Mouse (Mus musculus) midbrain, postnatal 0 days (tissue): ENCODE measurements at regions not wholly inside any gene's neighbourhood (a gene's known extent, or its start where the extent isn't known, plus 50 kb on each side); places are given as distances from the start of the nearest gene placed in this dataset.

Experiments
- ATAC-seq: fragments of 200-750 bp; cut with Nextera tagmentation; 2 replicates; pipeline ENCODE4 v1.8.0; 2017; ENCODE audit warnings: moderate number of reproducible peaks, mild to moderate bottlenecking, moderate TSS enrichment, moderate library complexity; ENCODE audit not compliant: low FRiP score
- DNase-seq: peaks from one replicate; pipeline ENCODE4 v3.0.0-alpha.2; 2015; ENCODE audit warnings: low spot score
- H3K27ac ChIP-seq: fragments of 300-500 bp; sonication (generic); 2 replicates; pipeline ENCODE4 v1.5.1; 2014; ENCODE audit warnings: low read depth, mild to moderate bottlenecking, low read length, mixed read lengths
- H3K27me3 ChIP-seq: fragments of 300-500 bp; sonication (generic); 2 replicates; pipeline ENCODE4 v1.6.1; 2014; ENCODE audit warnings: low read length, control low read depth, mixed read lengths; ENCODE audit not compliant: insufficient read depth
- H3K36me3 ChIP-seq: fragments of 300-500 bp; sonication (generic); 2 replicates; pipeline ENCODE4 v1.6.1; 2014; ENCODE audit warnings: low read length, control low read depth, mixed read lengths; ENCODE audit not compliant: insufficient read depth
- H3K4me1 ChIP-seq: fragments of 300-500 bp; sonication (generic); 2 replicates; pipeline ENCODE4 v1.6.1; 2014; ENCODE audit warnings: mild to moderate bottlenecking, control low read depth, antibody characterized with exemption, low read length, mixed read lengths; ENCODE audit not compliant: insufficient read depth
- H3K4me2 ChIP-seq: fragments of 300-500 bp; sonication (generic); 2 replicates; pipeline ENCODE4 v1.6.1; 2014; ENCODE audit warnings: low read depth, mild to moderate bottlenecking, low read length, mixed read lengths; ENCODE audit not compliant: poor library complexity, severe bottlenecking
- H3K4me3 ChIP-seq: fragments of 300-500 bp; sonication (generic); 2 replicates; pipeline ENCODE4 v1.5.1; 2014; ENCODE audit warnings: low read depth, mild to moderate bottlenecking, low read length, moderate library complexity
- H3K9ac ChIP-seq: fragments of 300-500 bp; sonication (generic); replicated peaks from 2 replicates; pipeline ENCODE4 v1.6.1; 2014; ENCODE audit warnings: mild to moderate bottlenecking, low read length, moderate library complexity, mixed read lengths; ENCODE audit not compliant: poor library complexity, severe bottlenecking
- H3K9me3 ChIP-seq: fragments of 300-500 bp; sonication (generic); 2 replicates; pipeline ENCODE4 v1.6.1; 2016; ENCODE audit warnings: low read length, control low read depth
- CTCF ChIP-seq: IDR thresholded peaks from 2 replicates; pipeline ENCODE4 v1.5.1; 2016; ENCODE audit warnings: antibody characterized with exemption, mild to moderate bottlenecking
- WGBS: fragments of 180-500 bp; shearing (Covaris S2); extraction: QIAGEN DNeasy Blood & Tissue Kit; methylation state at CpG from one replicate; pipeline ENCODE4 v1.1.7; 2014; 5-methylcytosine and 5-hydroxymethylcytosine counted together

DNA sequence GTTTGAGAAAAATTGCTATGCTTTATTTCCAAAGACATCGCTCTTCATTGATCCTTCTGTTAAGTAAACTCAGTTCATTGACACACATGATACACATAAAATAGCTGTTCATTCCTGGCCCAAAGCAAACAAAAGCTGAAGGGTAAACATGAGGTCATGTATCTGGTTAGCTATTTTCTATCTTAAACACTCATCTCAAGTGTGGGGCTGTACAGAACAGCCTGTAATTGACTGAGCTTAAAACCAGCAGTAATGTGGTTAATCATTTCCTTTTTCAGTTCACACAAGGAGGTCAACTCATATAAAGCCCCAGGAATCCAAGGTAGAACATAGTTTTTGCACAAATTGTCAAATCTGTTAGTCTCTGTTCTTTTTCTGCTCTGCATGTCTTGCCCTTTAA, 94.5 kb downstream of the Cldn17 start:
- Histone ChIP-seq H3K36me3 (no peaks in the 10 kb centered on the region), H3K4me3 (no peak overlapping the region), H3K9ac (no peak overlapping the region), H3K9me3 (no peaks in the 10 kb centered on the region), H3K27ac (no peak overlapping the region), H3K4me2 (no peak overlapping the region), H3K4me1 (no peaks in the 10 kb centered on the region), H3K27me3 (no peaks in the 10 kb centered on the region)
- WGBS = 98% methylated on average over 1 of the region's 1 CpGs
- no peak for DNase-seq
- TF ChIP-seq CTCF = no peak
- no peak for ATAC-seq

DNA sequence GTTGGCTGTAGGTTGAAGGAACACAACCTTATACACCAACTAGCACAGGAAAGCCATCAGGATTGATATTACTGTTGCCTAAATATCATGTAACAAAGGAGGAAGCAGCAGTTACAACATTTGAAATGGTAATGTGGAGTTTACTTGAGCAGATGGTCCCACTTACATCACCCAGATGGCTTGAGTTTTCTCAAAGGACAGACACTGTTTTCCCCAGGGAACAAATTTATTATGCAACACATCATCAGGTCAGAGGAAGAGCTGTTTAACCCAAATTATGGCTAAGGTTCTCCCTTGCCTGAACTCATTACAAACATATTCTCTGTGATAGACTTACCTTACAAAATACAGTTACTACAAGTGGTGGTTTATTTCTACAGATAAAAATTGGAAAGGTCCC, 98.6 kb downstream of the Cldn17 start:
- Histone ChIP-seq H3K4me3 (no peak overlapping the region), H3K4me2 (no peak overlapping the region), H3K9ac (no peak overlapping the region), H3K27me3 (no peaks in the 10 kb centered on the region), H3K36me3 (no peaks in the 10 kb centered on the region), H3K4me1 (no peaks in the 10 kb centered on the region), H3K9me3 (no peaks in the 10 kb centered on the region), H3K27ac (no peak overlapping the region)
- ATAC-seq (no peak), DNase-seq (peak; percentile 35)
- no peak for TF ChIP-seq CTCF

DNA sequence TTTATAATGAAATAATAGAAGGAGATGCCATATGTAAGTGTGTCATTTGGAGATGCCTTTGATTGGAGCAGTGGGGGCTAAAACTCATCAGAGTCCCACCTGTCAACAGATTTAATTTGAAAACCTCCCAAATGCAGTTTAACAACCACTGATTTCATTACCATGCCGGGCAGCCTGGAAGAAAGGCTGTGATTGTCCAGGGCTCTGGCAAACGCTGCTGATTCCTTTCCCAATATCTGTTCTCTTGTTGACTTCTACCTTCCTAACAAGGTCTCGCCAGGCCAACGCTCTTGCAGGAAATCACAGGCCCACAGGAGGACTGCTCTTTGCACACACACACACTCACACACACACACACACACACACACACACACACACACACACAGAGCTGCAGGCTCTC, 102.4 kb downstream of the Cldn17 start:
- no peak for ATAC-seq
- WGBS = 73% methylated on average over 4 of the region's 4 CpGs

DNA sequence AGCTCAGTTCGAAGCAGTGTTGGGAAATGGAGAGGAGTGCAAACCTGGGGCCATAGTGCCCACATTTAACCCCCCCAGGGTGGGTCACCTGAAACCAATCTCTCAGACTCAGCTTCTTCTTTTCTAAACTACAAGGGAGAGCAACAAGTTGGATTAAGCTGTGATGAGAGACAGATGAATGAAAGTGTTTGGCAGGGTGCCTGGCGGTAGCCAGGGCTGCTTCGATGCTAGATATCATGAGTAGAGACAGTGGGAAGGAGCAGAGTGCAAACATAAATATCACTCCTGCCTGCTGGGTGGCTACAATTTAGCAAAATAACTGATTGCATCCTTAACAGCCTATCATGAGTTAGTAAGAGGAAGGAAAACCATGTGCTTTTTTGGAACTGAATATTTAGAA, 106.9 kb downstream of the Cldn17 start:
- TF ChIP-seq CTCF = no peak
- 55% methylated on average over 3 of the region's 3 CpGs for WGBS
- no peak overlapping the region for H3K9ac ChIP-seq
- ATAC-seq (no peak), DNase-seq (no peak)
- no peak overlapping the region for H3K4me2 ChIP-seq
- H3K27me3 ChIP-seq = no peaks in the 10 kb centered on the region
- H3K4me3 ChIP-seq = no peak overlapping the region
- no peaks in the 10 kb centered on the region for H3K4me1 ChIP-seq
- no peaks in the 10 kb centered on the region for H3K36me3 ChIP-seq
- H3K9me3 ChIP-seq = no peaks in the 10 kb centered on the region
- no peak overlapping the region for H3K27ac ChIP-seq

More for the DNA sequence above, 102.4 kb downstream of the Cldn17 start:
- Histone ChIP-seq H3K9me3 (no peaks in the 10 kb centered on the region), H3K9ac (no peak overlapping the region), H3K27ac (no peak overlapping the region), H3K4me2 (no peak overlapping the region), H3K27me3 (no peaks in the 10 kb centered on the region), H3K36me3 (no peaks in the 10 kb centered on the region), H3K4me3 (no peak overlapping the region), H3K4me1 (no peaks in the 10 kb centered on the region)
- DNase-seq = no peak
- no peak for TF ChIP-seq CTCF

DNA sequence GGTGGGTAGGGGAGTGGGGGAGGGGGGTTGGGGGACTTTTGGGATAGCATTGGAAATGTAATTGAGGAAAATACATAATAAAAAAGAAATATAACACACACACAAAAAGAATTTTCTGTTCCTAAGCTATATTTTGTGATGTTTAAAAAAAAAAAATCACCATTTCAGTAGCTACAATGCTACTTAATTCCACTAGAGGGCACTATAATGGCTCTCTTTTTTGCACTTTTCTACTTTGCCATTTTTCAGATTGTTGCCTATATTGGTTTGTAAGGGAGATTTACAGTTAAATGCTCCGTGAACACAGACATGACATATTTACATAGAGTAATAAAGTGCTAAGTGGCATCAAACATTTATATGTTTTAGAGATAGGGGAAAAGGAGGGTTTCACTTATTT, 102.7 kb upstream of the Grik1 start:
- DNase-seq (no peak), ATAC-seq (no peak)
- peak; percentile 51 for TF ChIP-seq CTCF
- H3K4me1 ChIP-seq = no peaks in the 10 kb centered on the region
- H3K27me3 ChIP-seq = peaks cover 3% of the 10 kb centered on the region; the same call in 1 of the 2 replicates
- no peak overlapping the region for H3K9ac ChIP-seq
- no peak overlapping the region for H3K4me3 ChIP-seq
- 49% methylated on average over 1 of the region's 1 CpGs for WGBS
- H3K4me2 ChIP-seq = no peak overlapping the region
- H3K36me3 ChIP-seq = no peaks in the 10 kb centered on the region
- H3K27ac ChIP-seq = no peak overlapping the region
- no peaks in the 10 kb centered on the region for H3K9me3 ChIP-seq

DNA sequence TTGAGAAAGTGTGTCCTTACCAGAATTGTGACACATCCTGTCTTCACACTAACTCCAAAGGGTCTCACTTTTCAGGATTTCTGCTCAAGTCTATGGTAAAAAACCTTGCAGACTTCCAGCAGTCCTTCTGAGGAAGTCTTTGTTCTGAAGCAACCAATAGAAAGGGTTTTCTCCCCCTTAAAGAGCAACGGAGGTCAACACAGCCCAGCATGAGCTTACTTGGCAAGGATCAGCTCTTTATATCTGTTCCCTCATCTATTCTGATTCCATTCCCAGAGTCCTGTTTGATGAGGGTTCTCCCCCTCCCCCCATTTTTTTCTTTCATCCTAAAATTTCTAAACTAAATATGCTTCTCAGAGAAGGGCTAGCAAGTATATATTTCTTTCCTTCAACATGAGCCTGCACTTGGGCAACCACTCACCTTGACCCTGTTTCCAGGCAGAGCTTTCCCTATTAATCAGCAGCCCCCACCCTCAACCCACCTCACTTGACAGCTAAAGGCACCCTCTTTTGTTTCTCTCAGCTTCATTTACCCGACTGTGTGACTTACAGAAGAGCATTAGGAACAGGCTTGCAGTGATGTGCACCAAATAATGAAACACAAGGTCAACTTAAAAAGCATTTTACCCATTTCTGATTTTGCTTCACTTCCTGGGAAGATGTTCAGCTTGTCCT, 91.7 kb upstream of the Grik1 start:
- no peak overlapping the region for H3K4me3 ChIP-seq
- no peaks in the 10 kb centered on the region for H3K27me3 ChIP-seq
- no peak overlapping the region for H3K9ac ChIP-seq
- no peaks in the 10 kb centered on the region for H3K36me3 ChIP-seq
- ATAC-seq (no peak), DNase-seq (peak; percentile 7)
- H3K4me1 ChIP-seq = no peaks in the 10 kb centered on the region
- no peak overlapping the region for H3K27ac ChIP-seq
- H3K9me3 ChIP-seq = no peaks in the 10 kb centered on the region
- TF ChIP-seq CTCF = no peak
- no peak overlapping the region for H3K4me2 ChIP-seq
- 11% methylated on average over 2 of the region's 2 CpGs for WGBS
